Mouse (Mus musculus) heart, adult 18-20 months (tissue): ENCODE measurements around the gene B4galt7. TPM values are rescaled to one million over a fixed set of nuclear protein-coding genes. Genes with fewer than 3 reads are reported as not detected.

ENCODE experiments used
- total RNA-seq, 2 experiments: library from RNA; stranded (reverse); gene quantifications; 2 replicates each; pipeline ENCODE4 v1.2.3; 2021

Gene B4galt7
- total RNA-seq, 2 experiments from 2014 or later = 8.3 to 9.4 TPM

Other genes starting within 250 kb of the B4galt7 start
- 10 to 100 TPM; 46.7 to 51.6 TPM for gene Lman2, start 237.1 kb upstream of the B4galt7 start, total RNA-seq
- 1 to 10 TPM in 1 of 2 experiments, under 1 TPM in 1; 0.57 to 1.5 TPM for gene Rgs14, start 230.2 kb upstream of the B4galt7 start, total RNA-seq
- not detected for gene Slc34a1, start 201.7 kb upstream of the B4galt7 start, total RNA-seq
- not detected for gene Pfn3, start 184.7 kb upstream of the B4galt7 start, total RNA-seq
- gene F12, start 173.1 kb upstream of the B4galt7 start, total RNA-seq = not detected
- 10 to 100 TPM; 13.9 to 17.1 TPM for gene Grk6, start 154.8 kb upstream of the B4galt7 start, total RNA-seq
- gene Prr7, start 135.6 kb upstream of the B4galt7 start, total RNA-seq = under 1 TPM; 0.45 to 0.82 TPM
- 1 to 10 TPM; 5.7 to 6.4 TPM for gene Dbn1, start 111.8 kb upstream of the B4galt7 start, total RNA-seq
- gene Pdlim7, start 86.2 kb upstream of the B4galt7 start, total RNA-seq = 10 to 100 TPM; 42.2 to 46.6 TPM
- 1 to 10 TPM; 1.6 to 3.3 TPM for gene Dok3, start 70.6 kb upstream of the B4galt7 start, total RNA-seq
- gene Ddx41, start 63.2 kb upstream of the B4galt7 start, total RNA-seq = 10 to 100 TPM; 11.6 to 13.8 TPM
- 10 to 100 TPM; 11.7 to 14.3 TPM for gene Fam193b, start 28.8 kb upstream of the B4galt7 start, total RNA-seq
- gene Tmed9, start 26.2 kb upstream of the B4galt7 start, total RNA-seq = 100 to 1,000 TPM in 1 of 2 experiments, 10 to 100 TPM in 1; 87.3 to 109 TPM
- gene Caml, start 23.1 kb downstream of the B4galt7 start, total RNA-seq = 10 to 100 TPM; 11.6 to 11.7 TPM
- gene Ddx46, start 35.1 kb downstream of the B4galt7 start, total RNA-seq = 10 to 100 TPM; 19.2 to 22.3 TPM
- 10 to 100 TPM; 38.0 to 39.3 TPM for gene B230219D22Rik, start 93.2 kb downstream of the B4galt7 start, total RNA-seq
- gene Txndc15, start 114.8 kb downstream of the B4galt7 start, total RNA-seq = 10 to 100 TPM; 43.7 to 48.5 TPM
- 10 to 100 TPM; 51.3 to 56.3 TPM for gene Pcbd2, start 127.5 kb downstream of the B4galt7 start, total RNA-seq
- gene Catsper3, start 184.7 kb downstream of the B4galt7 start, total RNA-seq = under 1 TPM; 0.20 to 0.21 TPM
- gene Pitx1, start 236.3 kb downstream of the B4galt7 start, total RNA-seq = not detected